Mouse (Mus musculus) kidney, adult 8-10 months (tissue): ENCODE measurements around the gene Mbnl1.

Experiments used
- DNase-seq, 2 experiments: peaks; one replicate each; pipeline ENCODE4 v3.0.0; 2022

Mbnl1 gene

GRCm38 (mm10) chr3:60615057-60615606 is 142.5 kb downstream of the Mbnl1 start:
- DNase-seq: peak; percentile 76 to 77

DNA sequence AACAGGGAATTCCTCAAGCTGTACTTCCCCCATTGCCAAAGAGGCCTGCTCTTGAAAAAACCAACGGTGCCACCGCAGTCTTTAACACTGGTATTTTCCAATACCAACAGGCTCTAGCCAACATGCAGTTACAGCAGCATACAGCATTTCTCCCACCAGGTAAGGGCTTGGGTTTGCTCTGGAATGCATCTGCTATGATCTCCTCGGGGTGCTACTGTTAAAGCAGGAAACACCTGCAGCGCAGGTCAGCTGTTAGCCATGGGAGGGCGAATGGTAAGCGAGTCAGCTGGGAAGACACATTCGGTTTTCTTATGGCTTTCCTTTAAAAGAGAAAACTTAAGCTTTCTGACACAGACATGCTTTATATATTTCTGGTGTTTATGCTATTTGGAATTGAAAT is 143.0 kb downstream of the Mbnl1 start:
- no peak for DNase-seq

GRCm38 (mm10) chr3:60616147-60616546 is 143.5 kb downstream of the Mbnl1 start:
- no peak for DNase-seq

DNA sequence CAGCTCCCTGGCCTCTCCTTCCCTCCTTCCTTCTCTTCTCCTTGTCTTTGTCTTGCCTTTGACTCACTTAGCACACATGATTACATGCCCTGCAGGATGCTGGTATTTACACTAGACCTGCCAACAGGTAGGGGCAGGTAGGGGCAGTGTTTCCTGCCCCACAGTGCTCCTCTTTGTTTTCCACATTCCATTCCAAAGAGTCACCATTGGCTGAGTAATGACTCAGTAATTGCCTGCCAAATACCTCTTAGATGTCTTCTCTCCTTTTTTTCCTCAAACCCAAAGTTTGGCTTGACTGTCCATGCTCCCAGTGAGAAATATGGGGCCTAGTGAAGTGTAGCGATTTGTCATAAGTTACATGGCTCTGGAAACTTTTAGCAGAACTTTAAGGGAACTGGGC is 145.0 kb downstream of the Mbnl1 start:
- DNase-seq: no peak

DNA sequence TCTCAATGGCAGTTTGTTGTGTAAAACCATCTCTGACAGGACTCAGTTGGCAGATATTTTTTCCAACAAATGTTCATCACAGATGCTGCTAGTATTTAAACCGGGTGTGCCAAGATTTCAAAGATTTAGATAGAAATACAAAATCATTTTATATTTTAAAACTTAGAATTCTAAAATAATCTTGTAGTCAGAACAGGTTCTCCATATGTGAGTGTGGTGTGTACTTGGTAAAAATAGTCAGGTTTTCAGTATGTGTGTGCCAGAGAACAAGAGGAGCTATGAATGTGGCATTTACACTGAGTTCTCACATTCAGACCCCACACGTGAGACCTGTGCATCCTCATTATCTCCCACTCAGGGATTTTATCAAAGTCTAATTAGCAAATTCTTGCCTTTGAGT is 147.6 kb downstream of the Mbnl1 start:
- DNase-seq: no peak

DNA sequence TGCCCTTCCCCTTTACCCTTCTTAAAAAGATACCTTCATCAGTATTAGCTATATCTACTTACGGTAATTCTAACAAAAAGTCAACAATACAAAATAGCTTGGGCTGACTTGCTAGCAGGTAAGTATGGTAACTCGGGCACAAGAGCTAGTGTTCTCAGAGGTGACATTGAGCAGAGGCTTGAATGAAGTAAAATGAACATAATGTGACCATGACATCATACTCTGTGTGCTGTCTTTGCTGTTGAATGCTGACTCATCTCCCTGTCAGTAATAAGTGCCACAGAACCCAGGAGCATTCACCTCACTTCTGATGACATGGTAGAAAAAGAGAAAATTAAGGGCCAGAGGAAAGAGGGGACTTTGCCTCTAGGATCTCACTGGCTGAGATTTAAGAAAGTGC is 158.6 kb downstream of the Mbnl1 start:
- DNase-seq: no peak

DNA sequence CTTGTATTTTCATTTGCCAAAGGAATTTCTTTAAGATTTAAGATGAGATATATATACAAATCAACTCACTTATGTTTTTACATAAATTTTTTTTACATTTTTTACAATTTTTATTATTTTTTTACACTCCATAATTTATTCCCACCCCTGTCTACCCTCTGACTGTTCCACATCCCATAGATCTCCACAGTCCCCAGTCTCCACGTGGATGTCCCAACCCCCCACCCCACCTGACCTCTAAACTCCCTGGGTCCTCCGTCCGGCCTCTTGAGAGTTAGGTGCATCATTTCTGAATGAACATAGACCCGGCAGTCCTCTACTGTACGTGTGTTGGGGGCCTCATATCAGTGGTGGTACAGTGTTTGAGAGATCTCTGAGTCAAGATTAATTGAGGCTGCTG is 159.1 kb downstream of the Mbnl1 start:
- DNase-seq: no peak

GRCm38 (mm10) chr3:60632796-60633466 is 160.3 kb downstream of the Mbnl1 start:
- no peak for DNase-seq

DNA sequence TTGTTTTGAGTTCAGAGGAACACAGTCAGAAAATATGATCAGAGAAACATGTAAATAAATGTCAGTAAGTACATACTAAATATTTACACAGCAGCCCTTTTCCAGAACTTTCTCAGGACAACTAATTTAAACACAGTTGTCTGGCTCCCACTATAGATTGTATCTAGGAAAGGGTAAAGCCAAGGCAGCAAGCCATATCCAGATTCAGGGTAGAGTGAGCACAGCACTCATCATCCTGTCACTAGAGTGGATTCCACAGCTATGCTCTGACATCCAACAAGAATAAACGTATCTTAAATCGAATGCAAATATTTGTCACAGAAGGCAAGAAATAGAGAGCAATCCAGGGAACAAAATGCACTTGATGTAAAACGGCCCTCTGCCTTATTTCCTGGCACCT is 165.9 kb downstream of the Mbnl1 start:
- no peak for DNase-seq

- DNase-seq: peak in 1 of 2 experiments; percentile 4
Measured at GRCm38 (mm10) chr3:60639135-60639534, 166.5 kb downstream of the Mbnl1 start.

DNA sequence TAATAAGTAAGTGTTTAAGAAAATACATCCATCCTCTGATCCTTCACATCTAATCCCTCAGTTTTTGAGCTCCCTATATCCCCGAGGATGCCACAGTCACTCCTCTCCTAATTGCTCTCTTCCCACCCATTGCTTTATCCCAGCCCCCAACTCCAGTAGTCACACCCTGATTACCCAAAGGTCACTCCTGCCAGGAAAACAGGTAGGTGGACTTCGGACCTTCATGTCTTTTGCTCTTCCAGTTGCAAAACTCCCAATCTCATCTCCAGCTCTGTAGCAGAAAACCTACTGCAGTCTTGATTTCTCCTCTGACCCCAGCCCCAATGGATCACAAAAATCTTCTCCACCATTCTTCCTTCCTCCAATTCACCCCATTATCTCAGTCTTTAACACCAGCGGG is 169.6 kb downstream of the Mbnl1 start:
- no peak for DNase-seq

- DNase-seq: no peak
Measured at GRCm38 (mm10) chr3:60645531-60645930, 172.9 kb downstream of the Mbnl1 start.

DNA sequence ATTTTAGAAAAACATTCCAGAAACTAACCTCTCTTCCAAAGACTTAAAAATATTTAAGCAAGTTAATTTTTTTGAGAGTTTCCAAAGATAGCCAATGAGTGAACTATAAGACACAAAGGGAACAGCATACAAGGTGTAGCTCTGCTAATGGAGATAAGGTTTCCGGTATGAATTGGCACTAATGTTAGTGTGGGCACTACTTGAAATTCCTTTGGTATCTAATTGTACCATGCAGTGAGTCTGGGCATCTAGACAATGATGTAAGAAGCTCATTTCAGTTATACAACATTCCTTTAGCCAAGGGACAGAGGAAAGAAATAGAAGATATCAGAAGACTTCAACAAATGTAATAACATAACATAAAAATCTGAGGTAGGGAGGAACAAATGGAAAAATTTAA is 175.7 kb downstream of the Mbnl1 start:
- DNase-seq: no peak

DNA sequence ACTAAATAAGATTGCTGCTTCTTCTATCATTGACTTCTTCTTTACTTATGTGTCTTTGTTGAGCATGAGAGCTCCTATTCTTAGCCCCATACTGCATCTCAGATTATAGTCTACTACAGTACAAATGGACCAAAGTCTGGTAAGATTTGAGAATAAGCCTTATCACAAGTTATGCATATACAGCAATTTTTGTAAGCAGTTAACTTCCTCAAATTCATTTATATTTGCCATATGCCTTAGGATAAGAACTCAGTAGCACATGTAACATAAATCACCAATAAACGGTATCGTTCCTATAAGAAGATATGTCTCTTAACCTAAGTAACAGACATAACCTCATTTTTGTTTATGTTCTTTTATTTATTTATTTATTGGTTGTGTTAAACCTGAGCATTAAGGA is 188.1 kb downstream of the Mbnl1 start:
- no peak for DNase-seq
